Mouse (Mus musculus) splenic B cell, adult 2 months (primary cell): ENCODE measurements around the gene Spsb4.
"Not testable (repeated sequence)": the region's sequence is repeated elsewhere in the genome, so short reads cannot be mapped to it uniquely, and the experiment has no call there.

Experiments
- DNase-seq: peaks from one replicate; pipeline ENCODE4 v3.0.0-alpha.2; 2011; ENCODE audit warnings: low read depth, low spot score
- H3K27me3 ChIP-seq: 2 replicates; pipeline ENCODE4 v1.6.1; 2012; ENCODE audit warnings: mild to moderate bottlenecking, low read length, moderate library complexity, mixed read lengths; ENCODE audit not compliant: control insufficient read depth, poor library complexity, insufficient read depth, severe bottlenecking
- H3K36me3 ChIP-seq: 2 replicates; pipeline ENCODE4 v1.6.1; 2012; ENCODE audit warnings: mild to moderate bottlenecking, low read length, moderate library complexity, mixed read lengths; ENCODE audit not compliant: control insufficient read depth, poor library complexity, insufficient read depth, severe bottlenecking

Gene Spsb4

DNA sequence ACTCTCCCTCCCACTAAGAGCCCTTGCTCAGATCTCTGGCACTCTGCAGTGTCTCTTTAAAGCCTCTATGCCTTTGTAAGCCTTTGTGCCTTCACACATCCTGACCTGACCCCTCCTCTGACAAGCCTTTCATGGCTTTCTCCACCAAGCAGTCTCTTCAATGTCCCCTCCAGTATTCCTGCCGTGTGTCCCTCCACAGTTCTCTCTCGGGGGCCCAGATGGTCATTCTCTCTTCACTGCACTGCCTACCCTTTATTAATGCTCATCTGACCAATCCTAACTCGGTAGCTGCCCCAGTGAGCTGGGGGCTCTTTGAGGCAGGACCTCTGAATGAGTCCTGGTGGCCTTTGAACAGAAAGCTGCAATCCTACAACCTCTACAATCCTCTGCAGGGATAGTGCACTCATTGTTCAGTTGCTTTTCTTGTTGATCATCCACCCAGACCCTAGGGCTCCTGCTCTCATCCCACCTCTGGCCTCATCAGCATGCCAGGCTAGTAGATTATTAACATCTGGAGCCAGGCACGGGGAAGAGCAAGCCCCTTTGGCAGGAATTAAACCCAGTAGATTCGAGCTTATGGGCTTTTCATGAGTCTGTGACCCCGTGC is 60.5 kb downstream of the Spsb4 start:
- Histone ChIP-seq H3K27me3 (no peaks in the 10 kb centered on the region), H3K36me3 (no peaks in the 10 kb centered on the region)
- no peak for DNase-seq

- no peak for DNase-seq
- H3K36me3 ChIP-seq = no peaks in the 10 kb centered on the region
- H3K27me3 ChIP-seq = no peaks in the 10 kb centered on the region
Measured at GRCm38 (mm10) chr9:96957298-96957865, 61.3 kb downstream of the Spsb4 start.

DNA sequence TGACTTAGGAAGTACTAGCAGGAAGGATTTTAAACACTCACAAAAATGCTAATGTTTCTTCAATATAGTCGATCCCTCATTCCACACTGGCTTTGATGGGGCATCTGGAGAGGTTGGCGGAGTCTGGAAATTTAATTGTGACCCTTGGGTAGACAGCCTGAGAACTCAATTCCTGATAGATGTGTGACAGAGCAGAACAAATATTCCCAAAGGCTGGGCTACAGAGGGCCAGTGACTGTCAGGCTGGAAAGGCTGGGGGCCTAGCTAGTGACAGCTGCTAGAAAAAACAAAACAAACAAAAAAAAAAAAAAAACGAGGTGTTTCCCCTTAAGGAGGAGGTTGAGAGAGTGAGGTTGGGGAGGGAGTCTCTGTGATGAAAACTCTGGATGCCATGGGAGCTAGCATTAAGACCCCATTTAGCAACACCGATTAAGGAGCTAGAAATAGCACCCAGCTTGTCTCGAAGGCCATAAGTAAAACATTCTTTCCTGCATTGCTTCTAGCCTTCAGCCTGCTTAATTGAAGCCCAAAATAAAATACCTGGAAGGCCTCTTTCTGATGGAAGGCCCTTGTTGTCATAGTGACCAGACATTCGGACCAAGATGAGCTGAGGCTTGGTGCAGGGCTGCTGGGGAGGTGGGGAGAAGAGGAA is 61.9 kb downstream of the Spsb4 start:
- no peaks in the 10 kb centered on the region for H3K36me3 ChIP-seq
- H3K27me3 ChIP-seq = no peaks in the 10 kb centered on the region
- no peak for DNase-seq

GRCm38 (mm10) chr9:96954063-96954809 is 64.4 kb downstream of the Spsb4 start:
- no peak for DNase-seq
- no peaks in the 10 kb centered on the region for H3K36me3 ChIP-seq
- H3K27me3 ChIP-seq = no peaks in the 10 kb centered on the region

GRCm38 (mm10) chr9:96953443-96953842 is 65.2 kb downstream of the Spsb4 start:
- no peak for DNase-seq
- H3K36me3 ChIP-seq = no peaks in the 10 kb centered on the region
- no peaks in the 10 kb centered on the region for H3K27me3 ChIP-seq

DNA sequence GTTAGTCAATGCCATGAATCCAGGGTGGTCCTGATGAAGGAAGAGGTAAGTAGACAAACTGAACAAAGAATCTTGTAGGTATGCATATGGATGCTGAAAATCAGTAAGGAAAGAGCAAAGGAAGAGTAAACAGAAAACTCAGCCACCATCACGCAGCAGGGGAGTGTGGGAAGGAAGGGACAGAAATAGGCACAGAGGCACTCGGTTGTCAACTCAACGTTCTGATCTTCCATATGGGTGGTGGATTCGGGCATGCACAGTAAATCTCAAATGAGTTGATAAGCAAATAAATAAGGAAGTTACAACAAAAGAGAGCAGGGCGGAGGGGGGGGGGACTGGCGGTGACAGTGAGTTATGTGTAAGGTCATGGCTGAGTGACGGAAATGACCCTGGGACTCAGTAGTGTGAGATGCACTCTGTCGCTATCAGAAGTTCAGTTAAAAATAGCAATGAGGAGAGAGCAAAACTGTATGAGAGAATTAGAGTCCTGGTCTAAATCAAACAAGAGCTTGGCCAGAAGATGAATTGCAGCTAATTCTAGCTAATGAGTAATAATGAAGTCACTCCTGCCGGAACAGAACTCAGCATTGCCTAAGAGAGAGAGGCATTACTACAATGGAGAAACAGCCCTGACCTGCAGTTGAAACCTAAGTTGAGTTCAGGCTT is 66.2 kb downstream of the Spsb4 start:
- H3K36me3 ChIP-seq = no peaks in the 10 kb centered on the region
- H3K27me3 ChIP-seq = no peaks in the 10 kb centered on the region
- DNase-seq = no peak

- no peak for DNase-seq
- Histone ChIP-seq H3K36me3 (no peaks in the 10 kb centered on the region), H3K27me3 (no peaks in the 10 kb centered on the region)
Measured at GRCm38 (mm10) chr9:96949551-96949950, 69.1 kb downstream of the Spsb4 start.

GRCm38 (mm10) chr9:96948546-96948945 is 70.1 kb downstream of the Spsb4 start:
- Histone ChIP-seq H3K36me3 (no peaks in the 10 kb centered on the region), H3K27me3 (no peaks in the 10 kb centered on the region)
- no peak for DNase-seq

DNA sequence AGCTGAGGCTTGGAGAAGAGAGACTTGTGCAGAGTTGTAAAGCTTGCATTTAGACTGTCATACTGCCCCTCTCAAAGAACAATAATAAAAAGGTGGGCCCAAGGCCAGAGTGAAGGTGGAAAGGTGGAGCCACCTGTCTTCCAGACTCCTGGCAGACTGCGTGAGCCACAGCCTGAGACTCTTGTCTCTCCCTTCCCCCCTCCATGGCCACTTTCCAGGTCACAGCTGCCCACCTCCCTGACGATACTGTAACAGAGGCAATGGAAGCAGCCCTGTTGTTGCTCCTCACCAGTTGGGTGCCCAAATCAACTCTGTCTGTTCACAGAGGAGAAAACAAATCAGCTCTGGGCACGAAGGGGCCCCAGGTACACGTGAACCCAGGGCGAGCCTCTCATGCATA is 71.5 kb downstream of the Spsb4 start:
- Histone ChIP-seq H3K36me3 (no peaks in the 10 kb centered on the region), H3K27me3 (no peaks in the 10 kb centered on the region)
- DNase-seq = no peak

GRCm38 (mm10) chr9:96944517-96944916 is 74.1 kb downstream of the Spsb4 start:
- no peaks in the 10 kb centered on the region for H3K27me3 ChIP-seq
- no peaks in the 10 kb centered on the region for H3K36me3 ChIP-seq
- no peak for DNase-seq

DNA sequence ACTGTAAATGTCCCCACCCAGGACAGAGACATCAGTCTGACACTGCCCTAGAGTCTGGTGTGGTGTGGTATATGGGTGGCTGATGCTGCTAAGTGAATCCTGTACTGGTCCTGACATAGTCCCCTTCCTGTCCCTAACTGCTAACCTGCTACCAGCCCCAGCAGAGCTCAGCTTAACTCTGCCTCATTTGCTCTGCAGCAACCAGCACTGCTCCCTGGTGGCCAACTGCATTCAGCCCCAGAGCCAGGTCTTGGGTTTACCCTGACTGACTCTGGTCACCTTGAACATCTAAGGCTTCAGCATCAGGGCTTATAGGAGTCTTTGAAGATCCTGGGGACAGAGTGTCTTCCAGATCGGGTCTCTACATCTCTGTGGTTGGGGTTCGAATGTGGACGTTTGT is 75.7 kb downstream of the Spsb4 start:
- Histone ChIP-seq H3K27me3 (no peaks in the 10 kb centered on the region), H3K36me3 (no peaks in the 10 kb centered on the region)
- DNase-seq = peak; percentile 12

- no peak for DNase-seq
- Histone ChIP-seq H3K36me3 (no peaks in the 10 kb centered on the region), H3K27me3 (no peaks in the 10 kb centered on the region)
Measured at GRCm38 (mm10) chr9:96938887-96939286, 79.8 kb downstream of the Spsb4 start.

GRCm38 (mm10) chr9:96936427-96936826 is 82.2 kb downstream of the Spsb4 start:
- DNase-seq = not testable (repeated sequence)

GRCm38 (mm10) chr9:96935556-96936300 is 82.9 kb downstream of the Spsb4 start:
- H3K36me3 ChIP-seq = no peaks in the 10 kb centered on the region
- peak; percentile 64 for DNase-seq
- H3K27me3 ChIP-seq = no peaks in the 10 kb centered on the region

More at GRCm38 (mm10) chr9:96936427-96936826, 82.2 kb downstream of the Spsb4 start:
- not testable (repeated sequence) for H3K36me3 ChIP-seq, H3K27me3 ChIP-seq
